Mouse (Mus musculus): ENCODE measurements around the gene Shisal2b. TPM values are rescaled to one million over a fixed set of nuclear protein-coding genes. Genes with fewer than 3 reads are reported as not detected.

Shisal2b gene
- polyA plus RNA-seq, 1 experiment from 2014 or later, result 0.45 TPM

GRCm38 (mm10) chr13:104869907-104870306 is 6.2 kb upstream of the Shisal2b start:
- Histone ChIP-seq H3K36me3 (ENCODE audit: control insufficient read depth, insufficient read depth, low read length) (no peaks in the 10 kb centered on the region), H3K9ac (ENCODE audit: low read length) (no peak overlapping the region), H3K4me1 (replicated peaks; ENCODE audit: control insufficient read depth, insufficient read depth, low read length) (no peaks in the 10 kb centered on the region), H3K9me3 (ENCODE audit: control insufficient read depth, low read length) (no peaks in the 10 kb centered on the region), H3K4me3 (ENCODE audit: low read length) (no peak overlapping the region), H3K4me2 (ENCODE audit: low read depth, low read length) (no peak overlapping the region), H3K27me3 (ENCODE audit: control insufficient read depth, insufficient read depth, low read depth, low read length) (no peaks in the 10 kb centered on the region; the same call in 1 of the 2 replicates), H3K27ac (ENCODE audit: low read length) (no peak overlapping the region)
- ATAC-seq (ENCODE audit: low read depth), result no peak
- 89% methylated on average over 2 of the region's 2 CpGs for WGBS

GRCm38 (mm10) chr13:104866726-104867125 is 3.0 kb upstream of the Shisal2b start:
- Histone ChIP-seq H3K4me1 (replicated peaks; ENCODE audit: control insufficient read depth, insufficient read depth, low read length) (peaks cover 3% of the 10 kb centered on the region; the same call in 1 of the 2 replicates), H3K4me2 (ENCODE audit: low read depth, low read length) (no peak overlapping the region), H3K4me3 (ENCODE audit: low read length) (no peak overlapping the region), H3K36me3 (ENCODE audit: control insufficient read depth, insufficient read depth, low read length) (no peaks in the 10 kb centered on the region), H3K27ac (ENCODE audit: low read length) (no peak overlapping the region), H3K27me3 (ENCODE audit: control insufficient read depth, insufficient read depth, low read depth, low read length) (peaks cover 2% of the 10 kb centered on the region; the same call in 1 of the 2 replicates), H3K9ac (ENCODE audit: low read length) (no peak overlapping the region), H3K9me3 (ENCODE audit: control insufficient read depth, low read length) (no peaks in the 10 kb centered on the region)
- WGBS, result 72% methylated on average over 5 of the region's 5 CpGs
- no peak for ATAC-seq (ENCODE audit: low read depth)

GRCm38 (mm10) chr13:104853645-104854044 is 10.0 kb downstream of the Shisal2b start:
- no peak overlapping the region for H3K4me2 ChIP-seq (ENCODE audit: low read depth, low read length)
- H3K27ac ChIP-seq (ENCODE audit: low read length), result no peak overlapping the region
- 65% methylated on average over 2 of the region's 2 CpGs for WGBS
- no peaks in the 10 kb centered on the region for H3K27me3 ChIP-seq (ENCODE audit: control insufficient read depth, insufficient read depth, low read depth, low read length)
- H3K36me3 ChIP-seq (ENCODE audit: control insufficient read depth, insufficient read depth, low read length), result no peaks in the 10 kb centered on the region
- H3K9me3 ChIP-seq (ENCODE audit: control insufficient read depth, low read length), result no peaks in the 10 kb centered on the region
- ATAC-seq (ENCODE audit: low read depth), result no peak
- no peaks in the 10 kb centered on the region for H3K4me1 ChIP-seq (replicated peaks; ENCODE audit: control insufficient read depth, insufficient read depth, low read length)
- no peak overlapping the region for H3K9ac ChIP-seq (ENCODE audit: low read length)
- H3K4me3 ChIP-seq (ENCODE audit: low read length), result no peak overlapping the region

GRCm38 (mm10) chr13:104843295-104844089 is 20.2 kb downstream of the Shisal2b start:
- Histone ChIP-seq H3K4me3 (ENCODE audit: low read length) (no peak overlapping the region), H3K9me3 (ENCODE audit: control insufficient read depth, low read length) (no peaks in the 10 kb centered on the region), H3K9ac (ENCODE audit: low read length) (no peak overlapping the region), H3K4me2 (ENCODE audit: low read depth, low read length) (no peak overlapping the region), H3K36me3 (ENCODE audit: control insufficient read depth, insufficient read depth, low read length) (peaks cover 4% of the 10 kb centered on the region; the same call in 1 of the 2 replicates), H3K4me1 (replicated peaks; ENCODE audit: control insufficient read depth, insufficient read depth, low read length) (no peaks in the 10 kb centered on the region), H3K27ac (ENCODE audit: low read length) (no peak overlapping the region), H3K27me3 (ENCODE audit: control insufficient read depth, insufficient read depth, low read depth, low read length) (no peaks in the 10 kb centered on the region)
- WGBS, result 85% methylated on average over 7 of the region's 13 CpGs
- ATAC-seq (ENCODE audit: low read depth), result no peak

GRCm38 (mm10) chr13:104841937-104842336 is 21.8 kb downstream of the Shisal2b start:
- H3K4me3 ChIP-seq (ENCODE audit: low read length), result no peak overlapping the region
- no peak overlapping the region for H3K4me2 ChIP-seq (ENCODE audit: low read depth, low read length)
- ATAC-seq (ENCODE audit: low read depth), result no peak
- no peak overlapping the region for H3K9ac ChIP-seq (ENCODE audit: low read length)
- H3K4me1 ChIP-seq (replicated peaks; ENCODE audit: control insufficient read depth, insufficient read depth, low read length), result no peaks in the 10 kb centered on the region
- H3K9me3 ChIP-seq (ENCODE audit: control insufficient read depth, low read length), result no peaks in the 10 kb centered on the region
- no peaks in the 10 kb centered on the region for H3K27me3 ChIP-seq (ENCODE audit: control insufficient read depth, insufficient read depth, low read depth, low read length)
- WGBS, result 62% methylated on average over 4 of the region's 4 CpGs
- H3K27ac ChIP-seq (ENCODE audit: low read length), result no peak overlapping the region
- H3K36me3 ChIP-seq (ENCODE audit: control insufficient read depth, insufficient read depth, low read length), result peaks cover 9% of the 10 kb centered on the region; the same call in 1 of the 2 replicates

- Histone ChIP-seq H3K4me2 (ENCODE audit: low read depth, low read length) (no peak overlapping the region), H3K27me3 (ENCODE audit: control insufficient read depth, insufficient read depth, low read depth, low read length) (no peaks in the 10 kb centered on the region), H3K9me3 (ENCODE audit: control insufficient read depth, low read length) (no peaks in the 10 kb centered on the region), H3K36me3 (ENCODE audit: control insufficient read depth, insufficient read depth, low read length) (peaks cover 20% of the 10 kb centered on the region), H3K4me1 (replicated peaks; ENCODE audit: control insufficient read depth, insufficient read depth, low read length) (no peaks in the 10 kb centered on the region), H3K27ac (ENCODE audit: low read length) (no peak overlapping the region), H3K9ac (ENCODE audit: low read length) (no peak overlapping the region), H3K4me3 (ENCODE audit: low read length) (no peak overlapping the region)
- 65% methylated on average over 7 of the region's 7 CpGs for WGBS
- no peak for ATAC-seq (ENCODE audit: low read depth)
Measured at GRCm38 (mm10) chr13:104837628-104838027, 26.1 kb downstream of the Shisal2b start.

GRCm38 (mm10) chr13:104832811-104833210 is 30.9 kb downstream of the Shisal2b start:
- H3K36me3 ChIP-seq (ENCODE audit: control insufficient read depth, insufficient read depth, low read length), result peaks cover 34% of the 10 kb centered on the region
- H3K27ac ChIP-seq (ENCODE audit: low read length), result no peak overlapping the region
- H3K9me3 ChIP-seq (ENCODE audit: control insufficient read depth, low read length), result no peaks in the 10 kb centered on the region
- H3K4me3 ChIP-seq (ENCODE audit: low read length), result no peak overlapping the region
- ATAC-seq (ENCODE audit: low read depth), result no peak
- no peak overlapping the region for H3K4me2 ChIP-seq (ENCODE audit: low read depth, low read length)
- H3K27me3 ChIP-seq (ENCODE audit: control insufficient read depth, insufficient read depth, low read depth, low read length), result no peaks in the 10 kb centered on the region
- no peak overlapping the region for H3K9ac ChIP-seq (ENCODE audit: low read length)
- WGBS, result 91% methylated on average over 13 of the region's 13 CpGs
- no peaks in the 10 kb centered on the region for H3K4me1 ChIP-seq (replicated peaks; ENCODE audit: control insufficient read depth, insufficient read depth, low read length)

GRCm38 (mm10) chr13:104825470-104825869 is 38.2 kb downstream of the Shisal2b start:
- Histone ChIP-seq H3K4me3 (ENCODE audit: low read length) (no peak overlapping the region), H3K27ac (ENCODE audit: low read length) (no peak overlapping the region), H3K4me1 (replicated peaks; ENCODE audit: control insufficient read depth, insufficient read depth, low read length) (no peaks in the 10 kb centered on the region), H3K9me3 (ENCODE audit: control insufficient read depth, low read length) (no peaks in the 10 kb centered on the region; the same call in 1 of the 2 replicates), H3K27me3 (ENCODE audit: control insufficient read depth, insufficient read depth, low read depth, low read length) (no peaks in the 10 kb centered on the region), H3K9ac (ENCODE audit: low read length) (no peak overlapping the region), H3K4me2 (ENCODE audit: low read depth, low read length) (no peak overlapping the region), H3K36me3 (ENCODE audit: control insufficient read depth, insufficient read depth, low read length) (peaks cover 26% of the 10 kb centered on the region)
- WGBS, result 71% methylated on average over 2 of the region's 2 CpGs
- ATAC-seq (ENCODE audit: low read depth), result no peak

- H3K4me3 ChIP-seq (ENCODE audit: low read length), result no peak overlapping the region
- H3K27me3 ChIP-seq (ENCODE audit: control insufficient read depth, insufficient read depth, low read depth, low read length), result no peaks in the 10 kb centered on the region
- no peak overlapping the region for H3K9ac ChIP-seq (ENCODE audit: low read length)
- H3K27ac ChIP-seq (ENCODE audit: low read length), result no peak overlapping the region
- peaks cover 6% of the 10 kb centered on the region for H3K36me3 ChIP-seq (ENCODE audit: control insufficient read depth, insufficient read depth, low read length)
- peaks cover 8% of the 10 kb centered on the region; the same call in 1 of the 2 replicates for H3K4me1 ChIP-seq (replicated peaks; ENCODE audit: control insufficient read depth, insufficient read depth, low read length)
- no peaks in the 10 kb centered on the region; the same call in 1 of the 2 replicates for H3K9me3 ChIP-seq (ENCODE audit: control insufficient read depth, low read length)
- no peak; the same call in 1 of the 2 replicates for ATAC-seq (ENCODE audit: low read depth)
- H3K4me2 ChIP-seq (ENCODE audit: low read depth, low read length), result no peak overlapping the region
- WGBS, result 31% methylated on average over 8 of the region's 8 CpGs
Measured at GRCm38 (mm10) chr13:104822411-104822838, 41.3 kb downstream of the Shisal2b start.
